ENCODE assay signal across 9 mouse cellular contexts in genomic region chr11:98925868-98926311, GRCm38 (mm10). TPM values are rescaled to one million over a fixed set of nuclear protein-coding genes. Genes with fewer than 3 reads are reported as not detected.
DNase-seq lines count a peak whose midpoint lies in the region; ATAC-seq lines count a peak whose summit lies in the region.
"Had no signal": no experiment of that assay in that cellular context is flagged by ENCODE, and none has a peak within 500 bp of the region (broad histone marks: within the 10 kb centered on the region; RNA-seq: fewer than 3 reads in every experiment).

No protein-coding gene starts in this region.

- H3K4me1 ChIP-seq in hindbrain, embryonic 15.5 days (replicated peaks), result peaks cover 78% of the 10 kb centered on the region

- no peak overlapping the region; the same call in 1 of the 2 replicates for H3K9ac ChIP-seq in hindbrain, embryonic 15.5 days

- H3K36me3 ChIP-seq in hindbrain, embryonic 15.5 days, result no peaks in the 10 kb centered on the region

- H3K4me2 ChIP-seq in hindbrain, embryonic 15.5 days, result peak overlapping the region; percentile 26

- no peaks in the 10 kb centered on the region for H3K9me3 ChIP-seq in hindbrain, embryonic 15.5 days
- H3K9me3 ChIP-seq: megakaryocyte, embryonic 14.5 days had no signal

- intact Hi-C loops in left cerebral cortex, postnatal 4 days (cut with DNase I), result loop anchor here (10.0 kb wide), 1 partner anchor 199 kb away; no protein-coding TSS in a partner anchor

- H3K27me3 ChIP-seq in hindbrain, embryonic 15.5 days, result no peaks in the 10 kb centered on the region

- WGBS in hindbrain, embryonic 15.5 days, result 8% methylated on average over 12 of the region's 12 CpGs

- H3K27ac ChIP-seq in hindbrain, embryonic 15.5 days (replicated peaks), result peak overlapping the region; percentile 71

- H3K4me3 ChIP-seq in hindbrain, embryonic 15.5 days, result no peak overlapping the region
- H3K4me3 ChIP-seq: megakaryocyte, embryonic 14.5 days had no signal

- ATAC-seq in hindbrain, embryonic 15.5 days (ENCODE audit: low FRiP score, low read depth), result 0 out of 2 replicates have a peak, but pooled peaks have one; percentile 13
- peak; percentile 14; the same call in 1 of the 2 replicates for ATAC-seq in megakaryocyte, adult 5-6 weeks (ENCODE audit: poor library complexity, severe bottlenecking)
- ATAC-seq in megakaryocyte progenitor cell, adult 5-6 weeks (replicated peaks; ENCODE audit: poor library complexity), result no peak

- DNase-seq in left cerebral cortex, postnatal 4 days, result peak; percentile 85
- DNase-seq in left cerebral cortex, adult 11 months (ENCODE audit: low spot score), result no peak
- DNase-seq in embryo, embryonic 9.5 days (ENCODE audit: extremely low spot score), result peak; percentile 84
- DNase-seq in testis, postnatal 14 days (ENCODE audit: low spot score), result peak; percentile 68
- DNase-seq in ovary, adult 18-20 months (ENCODE audit: low spot score), result no peak

RNA-seq across cellular contexts. Expression of gene Rara, which starts 1.7 kb away (rescaled TPM):
- 10 to 100 TPM; 20.3 to 21.5 TPM for total RNA-seq in left cerebral cortex, postnatal 4 days (2021)
- 11.4 and 16.8 TPM in 2 replicates for polyA plus RNA-seq in hindbrain, embryonic 15.5 days (2015; fragmentation: Nextera tagmentation; extraction: Ambion mirVana)
- 124 and 125 TPM in 2 replicates for total RNA-seq in megakaryocyte, adult 5-6 weeks (2015)
- total RNA-seq in megakaryocyte, adult 5-6 weeks (2017), result 38.8 and 43.3 TPM in 2 replicates
- total RNA-seq in megakaryocyte progenitor cell, adult 5-6 weeks (2015), result 4.4 and 5.9 TPM in 2 replicates
- total RNA-seq in megakaryocyte progenitor cell, adult 5-6 weeks (2017), result 1.6 and 2.2 TPM in 2 replicates

RNA-seq across cellular contexts. Expression of gene Cdc6, which starts 18.3 kb away (rescaled TPM):
- total RNA-seq in left cerebral cortex, postnatal 4 days (2021), result 1 to 10 TPM; 1.4 to 1.8 TPM
- polyA plus RNA-seq in hindbrain, embryonic 15.5 days (2015; fragmentation: Nextera tagmentation; extraction: Ambion mirVana), result 5.5 and 6.0 TPM in 2 replicates
- 26.4 and 31.3 TPM in 2 replicates for total RNA-seq in megakaryocyte, adult 5-6 weeks (2015)
- 26.5 and 27.5 TPM in 2 replicates for total RNA-seq in megakaryocyte, adult 5-6 weeks (2017)
- total RNA-seq in megakaryocyte progenitor cell, adult 5-6 weeks (2015), result 42.6 and 56.1 TPM in 2 replicates
- 40.7 and 44.1 TPM in 2 replicates for total RNA-seq in megakaryocyte progenitor cell, adult 5-6 weeks (2017)

RNA-seq across cellular contexts. Expression of gene Gjd3, which starts 56.9 kb away (rescaled TPM):
- 1 to 10 TPM; 2.2 to 3.4 TPM for total RNA-seq in left cerebral cortex, postnatal 4 days (2021)
- 1.8 and 3.1 TPM in 2 replicates for polyA plus RNA-seq in hindbrain, embryonic 15.5 days (2015; fragmentation: Nextera tagmentation; extraction: Ambion mirVana)
- not detected in 2 replicates for total RNA-seq in megakaryocyte, adult 5-6 weeks (2015)
- not detected in 2 replicates for total RNA-seq in megakaryocyte, adult 5-6 weeks (2017)
- total RNA-seq in megakaryocyte progenitor cell, adult 5-6 weeks (2015), result not detected in 2 replicates
- total RNA-seq in megakaryocyte progenitor cell, adult 5-6 weeks (2017), result not detected in 2 replicates

Comparison
In these comparisons a context has a peak if more than half of its experiments do, and no peak if none do; other contexts are left out.
1. DNase-seq: peak in left cerebral cortex, postnatal 4 days (single experiment), embryo, embryonic 9.5 days (single experiment) and testis, postnatal 14 days (single experiment); none in left cerebral cortex, adult 11 months (single experiment) and ovary, adult 18-20 months (single experiment).
2. RNA of gene Cdc6, which starts 18.3 kb away (total RNA-seq): 40.7 to 56.1 TPM in megakaryocyte progenitor cell, adult 5-6 weeks and 26.4 to 31.3 TPM in megakaryocyte, adult 5-6 weeks; 1.4 to 1.8 TPM in left cerebral cortex, postnatal 4 days; every median in the first group is over 4 times any median in the second.